Mouse (Mus musculus) erythroblast, embryonic 14.5 days (primary cell): ENCODE measurements around the gene Rbp1.

ENCODE experiments used
- GATA1 ChIP-seq: IDR thresholded peaks from 2 replicates; pipeline ENCODE4 v1.6.1; 2012; ENCODE audit warnings: low read length, inconsistent platforms, mixed read lengths
- TAL1 ChIP-seq: IDR thresholded peaks from 3 replicates; pipeline ENCODE4 v1.6.1; 2012; ENCODE audit warnings: low read length, inconsistent platforms, mixed read lengths

GRCm38 (mm10) chr9:98393496-98393895, 29.3 kb upstream of the Rbp1 start:
- TF ChIP-seq TAL1 (no peak), GATA1 (no peak)
